Comparison of ENCODE assay signal across 28 mouse cellular contexts in genomic region chr11:101714012-101714411, GRCm38 (mm10). TPM values are rescaled to one million over a fixed set of nuclear protein-coding genes. Genes with fewer than 3 reads are reported as not detected.
A peak's percentile ranks its signal among the peaks of the same experiment; 100 is the strongest.
DNase-seq lines count a peak whose midpoint lies in the region; ATAC-seq and TF ChIP-seq lines count a peak whose summit lies in the region.
"Had no signal": no experiment of that assay in that cellular context is flagged by ENCODE, and none has a peak within 500 bp of the region (broad histone marks: within the 10 kb centered on the region; RNA-seq: fewer than 3 reads in every experiment).

No protein-coding gene starts in this region.

- H3K27ac ChIP-seq in liver, postnatal 0 days (ENCODE audit: low read depth): peak overlapping the region; percentile 74
- no peak overlapping the region for H3K27ac ChIP-seq in liver, embryonic 12.5 days
- H3K27ac ChIP-seq in kidney, embryonic 16.5 days (ENCODE audit: low read length): peak overlapping the region; percentile 68
- H3K27ac ChIP-seq in heart, embryonic 11.5 days (ENCODE audit: low read depth, low read length): no peak overlapping the region
- H3K27ac ChIP-seq: heart, adult 2 months; heart, embryonic 13.5 days; hindbrain, embryonic 12.5 days; layer of hippocampus, adult 2 months; left cerebral cortex, adult 2 months; limb, embryonic 13.5 days; liver, embryonic 14.5 days; neural tube, embryonic 12.5 days had no signal

- peaks cover 14% of the 10 kb centered on the region for H3K4me1 ChIP-seq in liver, postnatal 0 days (ENCODE audit: insufficient read depth)
- no peaks in the 10 kb centered on the region for H3K4me1 ChIP-seq in liver, embryonic 12.5 days
- peaks cover 9% of the 10 kb centered on the region; the same call in 1 of the 2 replicates for H3K4me1 ChIP-seq in kidney, embryonic 16.5 days (ENCODE audit: insufficient read depth, low read length)
- peaks cover 5% of the 10 kb centered on the region; the same call in 1 of the 2 replicates for H3K4me1 ChIP-seq in heart, embryonic 11.5 days (ENCODE audit: control insufficient read depth, insufficient read depth, low read length)

- H3K9ac ChIP-seq in liver, postnatal 0 days (replicated peaks): no peak overlapping the region
- no peak overlapping the region for H3K9ac ChIP-seq in liver, embryonic 12.5 days
- no peak overlapping the region for H3K9ac ChIP-seq in kidney, embryonic 16.5 days (replicated peaks; ENCODE audit: low read length)
- no peak overlapping the region for H3K9ac ChIP-seq in heart, embryonic 11.5 days (ENCODE audit: low read depth, low read length)
- H3K9ac ChIP-seq: heart, embryonic 13.5 days; hindbrain, embryonic 12.5 days; limb, embryonic 13.5 days; liver, embryonic 14.5 days; lung, embryonic 14.5 days; neural tube, embryonic 12.5 days had no signal

- H3K27me3 ChIP-seq in liver, postnatal 0 days (ENCODE audit: insufficient read depth, low read length): no peaks in the 10 kb centered on the region
- H3K27me3 ChIP-seq in liver, embryonic 12.5 days (replicated peaks): no peaks in the 10 kb centered on the region
- H3K27me3 ChIP-seq in kidney, embryonic 16.5 days (ENCODE audit: insufficient read depth, low read length): no peaks in the 10 kb centered on the region
- no peaks in the 10 kb centered on the region; the same call in 1 of the 2 replicates for H3K27me3 ChIP-seq in heart, embryonic 11.5 days (ENCODE audit: control insufficient read depth, insufficient read depth, low read length)
- H3K27me3 ChIP-seq: heart, embryonic 13.5 days; hindbrain, embryonic 12.5 days; limb, embryonic 13.5 days; neural tube, embryonic 12.5 days had no signal

- TF ChIP-seq CTCF in liver, postnatal 0 days (IDR thresholded peaks at IDR 0.05; ENCODE audit: low read depth): no peak

- ATAC-seq in liver, postnatal 0 days: peak; percentile 88
- ATAC-seq in liver, embryonic 12.5 days: no peak
- peak; percentile 89 for ATAC-seq in kidney, embryonic 16.5 days (ENCODE audit: low FRiP score, low TSS enrichment)
- ATAC-seq in heart, embryonic 11.5 days (replicated peaks; ENCODE audit: insufficient number of reproducible peaks, low FRiP score, low TSS enrichment): no peak
- ATAC-seq: CD4-positive, CD25-positive, alpha-beta regulatory T cell, adult 4 months; forebrain, embryonic 14.5 days; intestine, embryonic 16.5 days had no signal

- TF ChIP-seq EP300 in liver, postnatal 0 days (IDR thresholded peaks at IDR 0.05; ENCODE audit: low read depth): no peak

- no peaks in the 10 kb centered on the region for H3K9me3 ChIP-seq in liver, postnatal 0 days (ENCODE audit: low read length)
- H3K9me3 ChIP-seq in liver, embryonic 12.5 days (replicated peaks): no peaks in the 10 kb centered on the region
- H3K9me3 ChIP-seq in kidney, embryonic 16.5 days (ENCODE audit: low read length): no peaks in the 10 kb centered on the region
- H3K9me3 ChIP-seq in heart, embryonic 11.5 days (replicated peaks; ENCODE audit: control insufficient read depth, low read length): no peaks in the 10 kb centered on the region
- H3K9me3 ChIP-seq: heart, embryonic 13.5 days; hindbrain, embryonic 12.5 days; limb, embryonic 13.5 days; neural tube, embryonic 12.5 days had no signal

- H3K4me3 ChIP-seq in liver, postnatal 0 days (ENCODE audit: low read depth, low read length): no peak overlapping the region
- no peak overlapping the region for H3K4me3 ChIP-seq in liver, embryonic 12.5 days
- H3K4me3 ChIP-seq in kidney, embryonic 16.5 days (ENCODE audit: low read length): no peak overlapping the region
- H3K4me3 ChIP-seq in heart, embryonic 11.5 days (ENCODE audit: low read depth, low read length): no peak overlapping the region
- H3K4me3 ChIP-seq: heart, adult 2 months; heart, embryonic 13.5 days; hindbrain, embryonic 12.5 days; layer of hippocampus, adult 2 months; left cerebral cortex, adult 2 months; limb, embryonic 13.5 days; myocyte; neural tube, embryonic 12.5 days had no signal

- peak; percentile 26 for DNase-seq in liver, postnatal 0 days
- peak; percentile 71 for DNase-seq in kidney, adult 18-20 months
- peak; percentile 71 to 91 for DNase-seq in kidney, postnatal 36 days
- no peak for DNase-seq in urinary bladder, postnatal 14 days (ENCODE audit: low spot score)
- DNase-seq in heart, postnatal 36 days: no peak
- DNase-seq: adrenal gland, postnatal 10 days; cerebellum, adult 11 months; cerebellum, adult 9-10 months; cerebellum, postnatal 36 days; heart, adult 2 months; heart, postnatal 10 days; lung, embryonic 14.5 days; thymus, postnatal 4 days had no signal

- 67% methylated on average over 7 of the region's 7 CpGs for WGBS in liver, postnatal 0 days (ENCODE audit: insufficient replicate concordance)
- 71% methylated on average over 7 of the region's 7 CpGs for WGBS in liver, embryonic 12.5 days (ENCODE audit: insufficient replicate concordance)
- WGBS in kidney, embryonic 16.5 days: 40% methylated on average over 7 of the region's 7 CpGs
- 75% methylated on average over 7 of the region's 7 CpGs for WGBS in heart, embryonic 11.5 days (ENCODE audit: insufficient replicate concordance)

- intact Hi-C loops in heart, postnatal 36 days (cut with DNase I): no loop called here

- no peaks in the 10 kb centered on the region for H3K36me3 ChIP-seq in liver, postnatal 0 days (replicated peaks; ENCODE audit: insufficient read depth, low read length)
- H3K36me3 ChIP-seq in liver, embryonic 12.5 days: no peaks in the 10 kb centered on the region
- H3K36me3 ChIP-seq in kidney, embryonic 16.5 days (ENCODE audit: insufficient read depth, low read length): no peaks in the 10 kb centered on the region
- H3K36me3 ChIP-seq in heart, embryonic 11.5 days (ENCODE audit: control insufficient read depth, insufficient read depth, low read length): no peaks in the 10 kb centered on the region
- H3K36me3 ChIP-seq: heart, embryonic 13.5 days; hindbrain, embryonic 12.5 days; limb, embryonic 13.5 days; neural tube, embryonic 12.5 days had no signal

- H3K4me2 ChIP-seq in liver, postnatal 0 days (ENCODE audit: low read depth, low read length): no peak overlapping the region
- no peak overlapping the region for H3K4me2 ChIP-seq in liver, embryonic 12.5 days
- H3K4me2 ChIP-seq in kidney, embryonic 16.5 days (replicated peaks; ENCODE audit: low read depth, low read length): no peak overlapping the region
- H3K4me2 ChIP-seq in heart, embryonic 11.5 days: no peak overlapping the region
- H3K4me2 ChIP-seq: heart, embryonic 13.5 days; hindbrain, embryonic 12.5 days; limb, embryonic 13.5 days; lung, embryonic 14.5 days; midbrain, embryonic 11.5 days; neural tube, embryonic 12.5 days had no signal

RNA-seq across cellular contexts. Expression of gene Dhx8, which starts 18.7 kb away (rescaled TPM):
- polyA plus RNA-seq in liver, postnatal 0 days (2015; fragmentation: Nextera tagmentation; extraction: Ambion mirVana): 10.2 and 12.9 TPM in 2 replicates
- polyA plus RNA-seq in liver, embryonic 12.5 days (2016; fragmentation: Nextera tagmentation; extraction: Ambion mirVana): 25.6 and 26.3 TPM in 2 replicates
- polyA plus RNA-seq in kidney, embryonic 16.5 days (2015; fragmentation: Nextera tagmentation; extraction: Ambion mirVana): 31.3 and 33.2 TPM in 2 replicates
- polyA plus RNA-seq in heart, embryonic 11.5 days (2014; fragmentation: Nextera tagmentation; extraction: Ambion mirVana): 24.3 and 26.1 TPM in 2 replicates
- total RNA-seq in heart, postnatal 36 days (2021): 10 to 100 TPM; 15.7 to 16.1 TPM

RNA-seq across cellular contexts. Expression of gene Arl4d, which starts 48.7 kb away (rescaled TPM):
- 3.4 and 4.1 TPM in 2 replicates for polyA plus RNA-seq in liver, postnatal 0 days (2015; fragmentation: Nextera tagmentation; extraction: Ambion mirVana)
- 1.0 and 1.3 TPM in 2 replicates for polyA plus RNA-seq in liver, embryonic 12.5 days (2016; fragmentation: Nextera tagmentation; extraction: Ambion mirVana)
- polyA plus RNA-seq in kidney, embryonic 16.5 days (2015; fragmentation: Nextera tagmentation; extraction: Ambion mirVana): 5.1 and 6.4 TPM in 2 replicates
- 9.4 and 10.5 TPM in 2 replicates for polyA plus RNA-seq in heart, embryonic 11.5 days (2014; fragmentation: Nextera tagmentation; extraction: Ambion mirVana)
- total RNA-seq in heart, postnatal 36 days (2021): 10 to 100 TPM; 23.4 to 23.5 TPM
- polyA plus RNA-seq: CD4-positive, CD25-positive, alpha-beta regulatory T cell, adult 4 months had no signal

Comparison
In these comparisons a context has a peak if more than half of its experiments do, and no peak if none do; other contexts are left out.
1. ATAC-seq: peak in liver, postnatal 0 days (single experiment) and kidney, embryonic 16.5 days (single experiment); none in liver, embryonic 12.5 days (single experiment) and heart, embryonic 11.5 days (single experiment).
2. H3K27ac ChIP-seq: peak in liver, postnatal 0 days (single experiment) and kidney, embryonic 16.5 days (single experiment); none in liver, embryonic 12.5 days (single experiment) and heart, embryonic 11.5 days (single experiment).
3. DNase-seq: peak in liver, postnatal 0 days (single experiment), kidney, adult 18-20 months (single experiment) and kidney, postnatal 36 days (2 of 2); none in urinary bladder, postnatal 14 days (single experiment) and heart, postnatal 36 days (0 of 2).